Mouse (Mus musculus) regulatory T cell (primary cell): ENCODE data around the gene Sgk2.

Experiments
- in situ Hi-C: fragments of 300-600 bp; cut with MboI, MseI; formaldehyde crosslinking; loops from one replicate; pipeline ENCODE4 v1.15.1; 2025; ENCODE audit warnings: high pct_unique_total_duplicates

Gene Sgk2

GRCm38 (mm10) chr2:163056584-163056983 is 69.5 kb downstream of the Sgk2 start:
- in situ Hi-C loops = loop anchor here (10.0 to 25.0 kb wide), 2 partner anchors 538 to 1831 kb away; partner anchors contain the start of gene Pcif1

- in situ Hi-C loops = loop anchor here (10.0 to 25.0 kb wide), 2 partner anchors 536 to 1828 kb away; partner anchors contain the start of gene Pcif1
These were observed 71.9 kb downstream of the Sgk2 start for GRCm38 (mm10) chr2:163058981-163059380.

DNA sequence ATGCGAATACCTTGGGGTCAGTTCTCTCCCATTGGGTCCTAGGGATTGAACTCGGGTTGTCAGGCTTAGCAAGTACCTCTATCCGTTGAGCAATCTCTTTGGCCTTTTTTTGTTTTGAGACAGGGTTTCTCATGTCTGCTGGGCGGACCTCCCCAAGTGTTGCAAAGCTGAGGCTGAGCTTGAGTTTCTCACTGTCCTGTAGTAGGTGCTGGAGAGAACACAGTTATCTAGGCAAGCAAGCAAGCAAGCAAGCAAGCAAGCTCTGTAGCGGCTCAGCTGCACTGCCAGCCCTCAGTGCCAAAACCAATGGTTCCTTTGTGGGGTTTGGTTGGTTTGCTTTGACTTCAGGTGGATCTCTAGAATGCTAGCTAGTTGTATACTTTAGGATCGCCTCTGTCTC is 73.5 kb downstream of the Sgk2 start:
- in situ Hi-C loops = loop anchor here (25.0 kb wide), 1 partner anchor 1827 kb away; the partner anchor contains the start of gene Pcif1

- in situ Hi-C loops = loop anchor here (25.0 kb wide), 1 partner anchor 1826 kb away; the partner anchor contains the start of gene Pcif1
These were observed 74.3 kb downstream of the Sgk2 start for GRCm38 (mm10) chr2:163061203-163062118.

DNA sequence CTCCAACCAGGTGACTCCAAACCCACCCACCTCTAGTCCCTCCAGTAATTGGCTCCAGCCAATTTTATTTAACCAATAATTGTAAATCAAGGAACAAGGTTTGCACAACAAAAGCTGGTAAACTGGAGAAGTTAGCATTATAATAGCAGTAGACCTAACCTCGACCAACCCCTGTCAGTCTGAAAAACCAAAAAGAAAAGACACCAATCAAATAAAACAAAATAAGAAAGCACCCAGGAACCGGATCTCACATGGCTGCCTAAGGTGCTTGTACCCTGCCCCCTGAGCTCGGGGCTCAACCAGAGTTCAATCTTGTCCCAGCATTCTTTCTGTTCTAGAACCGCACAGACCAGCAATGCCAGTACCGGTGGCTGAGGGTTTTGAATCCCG is 75.0 kb downstream of the Sgk2 start:
- in situ Hi-C loops = loop anchor here (25.0 kb wide), 1 partner anchor 1825 kb away; the partner anchor contains the start of gene Pcif1
